Mouse (Mus musculus) telencephalon, adult 2 months (tissue): ENCODE results near the gene Ovca2.

Experiments
- DNase-seq: peaks from one replicate; pipeline ENCODE4 v3.0.0-alpha.2; 2011; ENCODE audit warnings: low read depth, low spot score

Ovca2 gene

GRCm38 (mm10) chr11:75170136-75170751, 8.4 kb downstream of the Ovca2 start:
- no peak for DNase-seq

GRCm38 (mm10) chr11:75169405-75170080, 9.1 kb downstream of the Ovca2 start, which contains the start of gene Hic1:
Gene Hic1 (minus strand): TSS chr11:75169519.
- no peak for DNase-seq

GRCm38 (mm10) chr11:75168590-75169361, 9.9 kb downstream of the Ovca2 start:
- DNase-seq, result no peak

- DNase-seq, result no peak
These were observed 10.7 kb downstream of the Ovca2 start for GRCm38 (mm10) chr11:75167643-75168589.

GRCm38 (mm10) chr11:75166861-75167642, 11.6 kb downstream of the Ovca2 start:
- DNase-seq, result no peak

- no peak for DNase-seq
These were observed 12.3 kb downstream of the Ovca2 start for GRCm38 (mm10) chr11:75166193-75166842.

GRCm38 (mm10) chr11:75165441-75166192, 13.0 kb downstream of the Ovca2 start:
- DNase-seq, result no peak

- no peak for DNase-seq
These were observed 13.9 kb downstream of the Ovca2 start for GRCm38 (mm10) chr11:75164750-75165149.

GRCm38 (mm10) chr11:75164051-75164450, 14.6 kb downstream of the Ovca2 start:
- DNase-seq, result no peak

- DNase-seq, result no peak
These were observed 15.3 kb downstream of the Ovca2 start for GRCm38 (mm10) chr11:75163379-75163778.

- DNase-seq, result no peak
These were observed 16.0 kb downstream of the Ovca2 start for GRCm38 (mm10) chr11:75162591-75163080.

GRCm38 (mm10) chr11:75161417-75162008, 17.1 kb downstream of the Ovca2 start:
- no peak for DNase-seq

GRCm38 (mm10) chr11:75160954-75161353, 17.7 kb downstream of the Ovca2 start:
- no peak for DNase-seq

- no peak for DNase-seq
These were observed 19.1 kb downstream of the Ovca2 start for GRCm38 (mm10) chr11:75159564-75159963.

GRCm38 (mm10) chr11:75158432-75158831, 20.2 kb downstream of the Ovca2 start:
- no peak for DNase-seq

GRCm38 (mm10) chr11:75157901-75158300, 20.7 kb downstream of the Ovca2 start:
- DNase-seq, result no peak

GRCm38 (mm10) chr11:75157037-75157436, 21.6 kb downstream of the Ovca2 start:
- DNase-seq, result no peak

GRCm38 (mm10) chr11:75156416-75156815, 22.2 kb downstream of the Ovca2 start:
- no peak for DNase-seq

GRCm38 (mm10) chr11:75155985-75156384, 22.6 kb downstream of the Ovca2 start:
- no peak for DNase-seq
